Mouse (Mus musculus) G1E-ER4 (cell line): ENCODE results near the gene Ankub1. TPM values are rescaled to one million over a fixed set of nuclear protein-coding genes. Genes with fewer than 3 reads are reported as not detected.

Experiments used
- GATA1 ChIP-seq: IDR thresholded peaks from one replicate; pipeline ENCODE4 v1.8.0; 2012; ENCODE audit warnings: low read length, inconsistent platforms
- polyA plus RNA-seq: library from polyadenylated mRNA; stranded (reverse); fragments of >175 nt; gene quantifications from 2 replicates; pipeline ENCODE4 v1.2.3, GENCODE M21; 2012

Ankub1 gene
- polyA plus RNA-seq, 1 experiment, result not detected

GRCm38 (mm10) chr3:57658608-57659007 lies 34.0 kb downstream of the Ankub1 start:
- TF ChIP-seq GATA1, result no peak

- no peak for TF ChIP-seq GATA1
Observed at GRCm38 (mm10) chr3:57653646-57654045, 39.0 kb downstream of the Ankub1 start.

GRCm38 (mm10) chr3:57652485-57652884 lies 40.1 kb downstream of the Ankub1 start:
- TF ChIP-seq GATA1, result no peak

- no peak for TF ChIP-seq GATA1
Observed at GRCm38 (mm10) chr3:57651865-57652259, 40.7 kb downstream of the Ankub1 start.

GRCm38 (mm10) chr3:57651231-57651864 lies 41.3 kb downstream of the Ankub1 start, which contains the start of gene Commd2:
TSS of gene Commd2 (minus strand) at chr3:57651715.
- TF ChIP-seq GATA1, result no peak

GRCm38 (mm10) chr3:57643191-57643590 lies 49.4 kb downstream of the Ankub1 start:
- no peak for TF ChIP-seq GATA1

GRCm38 (mm10) chr3:57637596-57637995 lies 55.0 kb downstream of the Ankub1 start:
- TF ChIP-seq GATA1, result no peak

GRCm38 (mm10) chr3:57634763-57635487 lies 57.7 kb downstream of the Ankub1 start:
- no peak for TF ChIP-seq GATA1

- TF ChIP-seq GATA1, result no peak
Observed at GRCm38 (mm10) chr3:57626954-57627513, 65.6 kb downstream of the Ankub1 start.

- TF ChIP-seq GATA1, result no peak
Observed at GRCm38 (mm10) chr3:57625275-57625997, 67.2 kb downstream of the Ankub1 start.

GRCm38 (mm10) chr3:57619718-57620117 lies 72.9 kb downstream of the Ankub1 start:
- TF ChIP-seq GATA1, result no peak

GRCm38 (mm10) chr3:57615652-57616051 lies 76.9 kb downstream of the Ankub1 start:
- no peak for TF ChIP-seq GATA1

GRCm38 (mm10) chr3:57612430-57612997 lies 80.1 kb downstream of the Ankub1 start:
- no peak for TF ChIP-seq GATA1

GRCm38 (mm10) chr3:57611776-57612175 lies 80.8 kb downstream of the Ankub1 start:
- TF ChIP-seq GATA1, result no peak

Other genes with a start within 250 kb of the Ankub1 start
- not detected in 2 replicates for gene Wwtr1, start 116.9 kb downstream of the Ankub1 start, polyA plus RNA-seq
- 24.9 and 40.5 TPM in 2 replicates for gene Commd2, start 41.1 kb downstream of the Ankub1 start, polyA plus RNA-seq
- gene Rnf13, start 43.3 kb upstream of the Ankub1 start, polyA plus RNA-seq, result 0.10 and 0.22 TPM in 2 replicates
- not detected in 2 replicates for gene Pfn2, start 155.3 kb upstream of the Ankub1 start, polyA plus RNA-seq